Mouse (Mus musculus) spleen, postnatal 10 days (tissue): ENCODE data around the gene Vmn1r167.
"Not testable (repeated sequence)": the region's sequence is repeated elsewhere in the genome, so short reads cannot be mapped to it uniquely, and the experiment has no call there.

Experiments
- DNase-seq, 2 experiments: peaks; one replicate each; pipeline ENCODE4 v3.0.0; 2021 to 2022; ENCODE audit warnings: low spot score in 2 of 2

Gene Vmn1r167

DNA sequence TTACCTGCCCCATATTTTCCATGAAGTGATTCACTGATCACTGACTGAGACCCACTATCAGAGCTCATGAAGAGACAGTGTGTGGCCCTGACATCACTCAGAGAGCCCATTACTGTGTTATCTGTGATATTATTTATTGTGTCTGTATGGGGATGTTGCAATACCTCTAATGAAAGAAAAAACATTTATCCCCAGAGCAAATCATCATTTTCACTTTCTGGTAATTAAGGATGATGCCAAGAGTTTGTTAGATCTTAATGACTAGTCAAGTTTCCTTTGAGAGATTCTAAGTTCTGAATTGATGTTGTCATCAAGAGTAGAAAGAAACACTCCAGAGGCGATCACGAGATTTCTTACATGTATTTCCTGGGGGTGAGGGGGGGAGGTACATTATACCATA, at the start of gene Vmn1r167:
Vmn1r167 (minus strand) TSS at position 101 of the 400 bp plus-strand sequence.
- not testable (repeated sequence) for DNase-seq

DNA sequence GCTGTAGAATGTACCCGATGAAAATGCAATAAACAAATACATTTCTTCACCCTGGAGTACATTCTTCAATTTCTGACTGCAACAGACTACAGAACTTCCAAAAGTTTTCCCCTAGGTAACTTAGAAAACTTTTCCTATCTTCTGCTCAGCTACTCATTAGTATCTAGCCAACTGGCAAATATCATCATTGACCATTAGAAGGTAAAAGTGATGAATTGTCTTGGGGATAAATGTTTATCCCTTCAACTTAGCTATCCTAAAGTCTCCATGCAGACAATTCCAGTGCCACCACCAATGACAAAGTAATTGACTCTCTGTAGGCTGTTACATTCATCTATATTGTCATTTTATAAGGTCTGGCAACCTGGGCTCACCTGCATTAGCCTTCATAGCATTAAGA, 32.4 kb upstream of the Vmn1r167 start, which contains the start of gene Vmn1r168:
Vmn1r168 (plus strand) TSS at position 301 of the 400 bp plus-strand sequence.
- DNase-seq: not testable (repeated sequence)

DNA sequence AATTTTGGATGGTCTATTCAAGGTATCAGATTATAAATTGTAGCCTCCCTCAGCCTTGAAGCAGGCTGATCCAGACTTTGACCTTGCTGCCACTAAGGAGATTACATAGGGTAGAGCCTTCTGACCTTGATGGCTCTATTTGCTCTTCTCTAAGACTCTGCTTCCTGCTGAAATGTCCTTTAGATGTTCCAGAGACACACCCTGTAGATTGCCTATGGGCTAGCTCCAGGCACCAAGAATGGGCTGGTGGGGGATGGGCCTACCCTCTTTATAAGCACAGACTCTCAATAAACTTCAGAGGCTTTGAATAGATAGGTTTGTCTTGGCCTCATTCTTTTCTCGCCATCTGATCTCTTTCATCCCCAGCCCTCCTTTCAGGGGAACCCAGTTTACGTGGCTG, 34.1 kb downstream of the Vmn1r167 start:
- not testable (repeated sequence) for DNase-seq

DNA sequence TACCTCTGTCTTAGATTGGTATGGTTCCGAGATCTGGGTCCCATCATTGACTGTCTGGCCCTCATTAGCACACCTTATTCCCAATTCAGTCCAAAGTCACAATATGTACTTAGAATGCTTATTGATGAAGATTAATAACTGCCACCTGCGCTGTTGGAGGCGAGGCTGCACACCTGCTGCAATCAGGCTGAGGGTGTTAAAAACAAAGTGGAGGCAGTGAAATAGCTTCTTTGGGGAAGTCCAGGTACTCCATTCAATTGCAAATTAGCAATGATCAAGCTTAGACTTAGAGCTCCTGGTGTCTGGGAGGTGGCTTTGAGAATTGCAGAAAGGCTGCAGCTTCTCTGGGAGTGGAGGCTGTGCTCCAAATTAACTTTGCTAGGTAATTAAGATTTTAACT, 36.2 kb downstream of the Vmn1r167 start:
- not testable (repeated sequence) for DNase-seq

DNA sequence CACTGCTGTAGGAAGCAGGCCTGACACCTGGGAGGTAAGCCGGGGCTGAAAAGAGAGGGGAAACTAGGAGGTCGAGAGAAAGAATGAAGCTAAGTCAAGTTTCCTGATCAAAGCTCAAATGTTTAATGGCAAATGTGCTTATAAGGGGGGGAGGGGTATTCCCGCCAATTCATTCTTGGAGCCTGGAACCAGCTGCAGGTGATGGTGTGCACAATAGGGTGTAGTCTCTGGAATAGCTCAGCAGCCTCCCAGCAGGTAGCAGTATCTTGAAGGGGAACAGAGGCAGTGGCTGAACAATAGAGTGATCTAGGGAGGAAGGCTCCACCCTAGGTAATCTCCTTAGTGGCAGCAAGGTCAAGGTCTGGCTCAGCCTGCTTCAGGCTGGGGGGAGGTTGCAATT, 36.8 kb downstream of the Vmn1r167 start:
- not testable (repeated sequence) for DNase-seq
